Mouse (Mus musculus): Measurements from ENCODE around the gene Prkab2.

DNA sequence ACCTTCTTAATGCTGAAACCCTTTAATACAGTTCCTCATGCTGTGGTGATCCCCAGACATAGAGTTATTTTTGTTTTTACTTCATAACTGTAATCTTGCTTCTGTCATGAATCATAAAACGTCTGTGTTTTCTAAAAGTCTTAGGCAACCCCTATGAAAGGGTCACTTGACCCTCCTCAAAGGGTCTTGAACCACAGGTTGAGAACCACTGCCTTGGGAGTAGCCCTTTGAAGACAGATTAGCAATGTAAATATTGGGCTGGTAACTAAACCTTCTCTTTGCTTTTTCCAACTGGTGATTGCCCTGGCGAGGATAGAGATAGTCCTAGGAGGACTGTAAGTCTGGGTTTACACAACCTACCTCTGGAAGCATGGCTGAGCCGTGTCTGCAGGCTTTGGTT is 43.2 kb downstream of the Prkab2 start:
- TF ChIP-seq POLR2AphosphoS5 (IDR thresholded peaks at IDR 0.05; ENCODE audit: borderline replicate concordance, low read depth, low read length) = no peak
- TF ChIP-seq KAT2A (conservative IDR thresholded peaks at IDR 0.05; ENCODE audit: low read depth, low read length) = no peak
- TF ChIP-seq CTCF (IDR thresholded peaks at IDR 0.05 in 2 of 3, conservative IDR thresholded peaks at IDR 0.05 in 1 of 3; ENCODE audit: control insufficient read depth in 1 of 3, insufficient read depth in 1 of 3, low read depth in 2 of 3, low read length in 3 of 3, poor library complexity in 1 of 3, severe bottlenecking in 1 of 3) = no peak
- TF ChIP-seq POLR2A (IDR thresholded peaks at IDR 0.05; ENCODE audit: control insufficient read depth in 1 of 2, insufficient read depth in 1 of 2, low read depth in 1 of 2, low read length in 2 of 2, poor library complexity in 1 of 2) = no peak
- no peak for TF ChIP-seq TAL1 (IDR thresholded peaks at IDR 0.05; ENCODE audit: low read length)
- no peak for TF ChIP-seq ZMIZ1 (IDR thresholded peaks at IDR 0.05; ENCODE audit: low read depth, low read length)
- no peak for TF ChIP-seq ZKSCAN1 (IDR thresholded peaks at IDR 0.05; ENCODE audit: low read depth, low read length)
- no peak for TF ChIP-seq USF1 (IDR thresholded peaks at IDR 0.05; ENCODE audit: low read depth, low read length)
- no peak for TF ChIP-seq JUND (IDR thresholded peaks at IDR 0.05; ENCODE audit: low read depth, low read length)
- no peak for TF ChIP-seq RAD21 (IDR thresholded peaks at IDR 0.05; ENCODE audit: low read depth, low read length)

Data from MEL (cell line).